In the genomic region with DNA sequence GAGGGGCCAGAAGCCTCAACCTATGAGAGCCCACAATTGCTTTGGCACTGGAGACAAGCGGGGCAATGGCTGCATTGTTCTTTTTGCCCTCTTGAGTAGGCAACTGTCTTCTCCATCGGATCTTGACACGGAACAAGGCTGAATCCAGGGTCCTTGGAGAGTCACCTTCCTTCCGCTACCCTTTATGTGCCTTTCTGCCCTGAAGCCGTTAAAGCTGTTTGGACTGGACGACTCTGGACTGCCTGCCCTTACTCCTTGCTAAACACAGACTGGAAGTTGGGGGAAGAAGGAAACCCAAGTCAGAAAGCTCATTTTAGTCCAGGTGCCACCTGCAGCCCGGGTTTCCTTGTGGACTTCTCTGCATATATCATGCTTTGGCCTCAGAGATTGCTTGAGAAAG, we compare ENCODE assay signal across 8 mouse cellular contexts. TPM values are rescaled to one million over a fixed set of nuclear protein-coding genes. Genes with fewer than 3 reads are reported as not detected.
DNase-seq lines count a peak whose midpoint lies in the region; ATAC-seq lines count a peak whose summit lies in the region.

No protein-coding gene starts in this region.

- no peak for ATAC-seq in neural tube, embryonic 11.5 days (ENCODE audit: insufficient read depth, low FRiP score, low TSS enrichment)
- peak; percentile 9; the same call in 1 of the 2 replicates for ATAC-seq in forebrain, embryonic 15.5 days (replicated peaks)
- ATAC-seq in limb, embryonic 12.5 days (ENCODE audit: insufficient number of reproducible peaks, insufficient read depth, low FRiP score, low TSS enrichment, low read depth) = peak; percentile 57; the same call in 1 of the 2 replicates
- no peak for ATAC-seq in stomach, embryonic 15.5 days (ENCODE audit: insufficient read depth, low FRiP score, low read depth)

- H3K4me1 ChIP-seq in neural tube, embryonic 11.5 days (ENCODE audit: control insufficient read depth, insufficient read depth, low read length) = peaks cover 3% of the 10 kb centered on the region; the same call in 1 of the 2 replicates
- H3K4me1 ChIP-seq in forebrain, embryonic 15.5 days = peaks cover 37% of the 10 kb centered on the region
- peaks cover 15% of the 10 kb centered on the region for H3K4me1 ChIP-seq in limb, embryonic 12.5 days (replicated peaks)
- H3K4me1 ChIP-seq in stomach, embryonic 15.5 days = no peaks in the 10 kb centered on the region

- H3K9me3 ChIP-seq in neural tube, embryonic 11.5 days (ENCODE audit: control insufficient read depth, low read length) = no peaks in the 10 kb centered on the region
- H3K9me3 ChIP-seq in forebrain, embryonic 15.5 days = no peaks in the 10 kb centered on the region
- no peaks in the 10 kb centered on the region for H3K9me3 ChIP-seq in limb, embryonic 12.5 days
- no peaks in the 10 kb centered on the region for H3K9me3 ChIP-seq in stomach, embryonic 15.5 days

- H3K27me3 ChIP-seq in neural tube, embryonic 11.5 days (ENCODE audit: control insufficient read depth, insufficient read depth, low read length) = peaks cover 2% of the 10 kb centered on the region; the same call in 1 of the 2 replicates
- H3K27me3 ChIP-seq in forebrain, embryonic 15.5 days = no peaks in the 10 kb centered on the region
- peaks cover 29% of the 10 kb centered on the region for H3K27me3 ChIP-seq in limb, embryonic 12.5 days
- 0 out of 2 replicates have a peak, but pooled peaks cover 6% of the 10 kb centered on the region for H3K27me3 ChIP-seq in stomach, embryonic 15.5 days (replicated peaks)

- no peak for DNase-seq in neural tube, embryonic 11.5 days (ENCODE audit: low spot score)
- no peak for DNase-seq in neural tube, embryonic 10.5 days (ENCODE audit: extremely low spot score, low spot score)
- DNase-seq in urinary bladder, postnatal 25 days (ENCODE audit: low spot score) = no peak
- no peak for DNase-seq in layer of hippocampus, adult 9-11 months
- DNase-seq in adrenal gland, postnatal 36 days = no peak

- H3K4me3 ChIP-seq in neural tube, embryonic 11.5 days (ENCODE audit: low read depth, low read length) = peak overlapping the region; percentile 74
- peak overlapping the region; percentile 81 for H3K4me3 ChIP-seq in forebrain, embryonic 15.5 days
- H3K4me3 ChIP-seq in limb, embryonic 12.5 days (replicated peaks) = peak overlapping the region; percentile 62
- peak overlapping the region; percentile 58 for H3K4me3 ChIP-seq in stomach, embryonic 15.5 days (replicated peaks)

- peak overlapping the region; percentile 87 for H3K4me2 ChIP-seq in neural tube, embryonic 11.5 days (ENCODE audit: low read depth)
- H3K4me2 ChIP-seq in forebrain, embryonic 15.5 days (replicated peaks) = peak overlapping the region; percentile 77
- peak overlapping the region; percentile 98 for H3K4me2 ChIP-seq in limb, embryonic 12.5 days
- H3K4me2 ChIP-seq in stomach, embryonic 15.5 days = peak overlapping the region; percentile 98

- H3K27ac ChIP-seq in neural tube, embryonic 11.5 days (ENCODE audit: low read depth, low read length) = no peak overlapping the region
- H3K27ac ChIP-seq in forebrain, embryonic 15.5 days (replicated peaks) = peak overlapping the region; percentile 92
- no peak overlapping the region for H3K27ac ChIP-seq in limb, embryonic 12.5 days
- no peak overlapping the region for H3K27ac ChIP-seq in stomach, embryonic 15.5 days

- H3K36me3 ChIP-seq in neural tube, embryonic 11.5 days (ENCODE audit: control insufficient read depth, insufficient read depth, low read length) = no peaks in the 10 kb centered on the region
- no peaks in the 10 kb centered on the region for H3K36me3 ChIP-seq in forebrain, embryonic 15.5 days
- H3K36me3 ChIP-seq in limb, embryonic 12.5 days = no peaks in the 10 kb centered on the region
- H3K36me3 ChIP-seq in stomach, embryonic 15.5 days = no peaks in the 10 kb centered on the region

- H3K9ac ChIP-seq in neural tube, embryonic 11.5 days (ENCODE audit: low read length) = peak overlapping the region; percentile 67
- H3K9ac ChIP-seq in forebrain, embryonic 15.5 days (replicated peaks) = peak overlapping the region; percentile 85
- peak overlapping the region; percentile 63 for H3K9ac ChIP-seq in limb, embryonic 12.5 days (replicated peaks)
- no peak overlapping the region; the same call in 1 of the 2 replicates for H3K9ac ChIP-seq in stomach, embryonic 15.5 days

- WGBS in neural tube, embryonic 11.5 days = 3% methylated on average over 7 of the region's 7 CpGs
- WGBS in forebrain, embryonic 15.5 days = 2% methylated on average over 7 of the region's 7 CpGs
- WGBS in limb, embryonic 12.5 days = 4% methylated on average over 7 of the region's 7 CpGs
- WGBS in stomach, embryonic 15.5 days = 9% methylated on average over 7 of the region's 7 CpGs

RNA-seq across cellular contexts. Expression of gene Plppr1, which starts 0.5 kb away (rescaled TPM):
- polyA plus RNA-seq in neural tube, embryonic 11.5 days (2014; fragmentation: Nextera tagmentation; extraction: Ambion mirVana) = 20.6 and 24.1 TPM in 2 replicates
- 51.6 and 53.5 TPM in 2 replicates for polyA plus RNA-seq in forebrain, embryonic 15.5 days (2015; fragmentation: Nextera tagmentation; extraction: Ambion mirVana)
- polyA plus RNA-seq in limb, embryonic 12.5 days (2016; fragmentation: Nextera tagmentation; extraction: Ambion mirVana) = 2.1 and 2.4 TPM in 2 replicates
- polyA plus RNA-seq in stomach, embryonic 15.5 days (2015; fragmentation: Nextera tagmentation; extraction: Ambion mirVana) = 2.4 and 3.4 TPM in 2 replicates
- total RNA-seq in adrenal gland, postnatal 36 days (2021) = under 1 TPM in 1 of 2 experiments, not detected in 1; 0.10 TPM

Comparison
In these comparisons a context has a peak if more than half of its experiments do, and no peak if none do; other contexts are left out.
1. ATAC-seq: peak in forebrain, embryonic 15.5 days (single experiment) and limb, embryonic 12.5 days (single experiment); none in neural tube, embryonic 11.5 days (single experiment) and stomach, embryonic 15.5 days (single experiment).
2. Peak in every context shown above with its lines, with median percentiles within 50 percentile points of each other: H3K4me2 ChIP-seq and H3K4me3 ChIP-seq.